Mouse (Mus musculus) urinary bladder, postnatal 14 days (tissue): Measurements from ENCODE around the gene Cep131.

Experiments used
- DNase-seq: peaks from one replicate; pipeline ENCODE4 v3.0.0; 2021; ENCODE audit warnings: low spot score

The Cep131 gene

DNA sequence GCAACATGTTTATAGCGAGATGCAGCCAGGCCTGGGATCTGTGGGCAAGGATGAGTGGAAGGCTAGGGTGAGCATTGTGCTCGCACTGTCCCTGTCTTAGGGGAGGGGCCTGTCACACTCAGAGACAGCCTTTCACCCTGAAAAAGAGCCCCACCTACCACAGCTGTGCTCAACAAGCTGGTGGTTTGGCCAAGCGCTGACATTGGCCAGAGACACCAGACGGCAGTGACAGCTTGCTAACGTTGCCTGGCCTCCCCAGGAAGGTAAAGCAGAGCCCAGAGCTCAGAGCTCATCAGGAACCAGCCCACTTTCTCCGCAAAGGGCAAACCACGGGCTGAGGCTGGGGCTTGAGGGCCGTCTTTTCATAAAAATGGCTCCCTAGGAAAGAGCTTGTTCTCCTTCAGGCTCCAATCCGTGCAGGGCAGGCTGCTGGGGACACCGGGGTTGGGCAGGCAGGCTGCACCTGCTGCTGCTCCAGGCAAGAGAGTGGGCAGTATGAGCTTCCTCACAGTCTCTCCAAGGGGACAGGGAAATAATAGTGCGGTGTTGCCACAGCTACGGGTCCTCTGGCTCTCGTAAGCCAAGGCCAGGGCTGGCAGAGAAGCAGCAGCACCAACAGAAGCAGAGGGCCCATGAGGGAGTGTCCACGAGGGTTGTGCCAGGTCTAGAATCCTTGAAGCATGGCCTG is 35.4 kb downstream of the Cep131 start:
- DNase-seq = no peak

DNA sequence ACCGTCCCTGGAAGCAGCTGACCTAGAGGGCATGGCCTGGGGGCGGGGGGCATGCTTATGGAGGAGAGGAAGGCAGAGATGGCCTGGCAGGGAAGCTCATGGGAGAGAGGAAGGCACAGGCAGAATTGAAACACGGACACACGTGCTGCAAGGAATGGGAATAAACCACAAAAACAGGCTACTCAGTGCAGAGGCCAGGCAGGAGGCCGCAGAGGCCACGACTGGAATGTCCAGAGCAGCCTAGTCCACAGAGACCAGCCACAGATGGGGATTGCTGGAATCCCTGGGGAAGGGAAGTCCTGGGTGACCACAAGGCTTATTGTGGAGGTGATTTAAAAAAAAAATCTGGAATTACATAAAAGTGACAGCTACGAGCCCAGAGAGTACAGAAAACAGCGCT is 37.6 kb downstream of the Cep131 start:
- DNase-seq = no peak

GRCm38 (mm10) chr11:120048252-120048556 is 38.4 kb downstream of the Cep131 start:
- no peak for DNase-seq

GRCm38 (mm10) chr11:120047531-120048251 is 38.9 kb downstream of the Cep131 start:
- no peak for DNase-seq

GRCm38 (mm10) chr11:120046553-120047191 is 40.0 kb downstream of the Cep131 start, which contains the start of gene Aatk:
Gene Aatk, minus strand, starts transcription at chr11:120047167.
- no peak for DNase-seq

GRCm38 (mm10) chr11:120045839-120046552 is 40.6 kb downstream of the Cep131 start:
- DNase-seq = no peak

DNA sequence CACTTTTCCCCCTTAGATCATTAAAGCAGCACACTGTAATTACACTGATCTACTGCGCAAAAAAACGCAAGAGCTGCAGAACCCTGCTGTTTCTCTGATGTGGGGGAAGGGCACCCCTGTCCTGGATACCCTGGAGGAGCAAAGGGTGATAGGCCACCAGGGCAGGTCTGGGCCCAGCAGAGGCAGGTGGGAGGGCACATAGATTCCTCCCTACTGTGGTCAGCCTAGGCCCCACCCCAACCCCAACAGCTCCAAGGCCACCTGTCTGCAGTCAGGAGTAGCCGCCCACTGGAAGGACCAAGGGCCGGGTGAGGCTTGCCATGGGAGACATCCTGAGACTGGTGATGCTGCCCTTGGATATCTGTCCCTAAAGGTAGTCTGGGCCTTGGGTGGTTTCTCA is 41.3 kb downstream of the Cep131 start:
- DNase-seq = no peak

DNA sequence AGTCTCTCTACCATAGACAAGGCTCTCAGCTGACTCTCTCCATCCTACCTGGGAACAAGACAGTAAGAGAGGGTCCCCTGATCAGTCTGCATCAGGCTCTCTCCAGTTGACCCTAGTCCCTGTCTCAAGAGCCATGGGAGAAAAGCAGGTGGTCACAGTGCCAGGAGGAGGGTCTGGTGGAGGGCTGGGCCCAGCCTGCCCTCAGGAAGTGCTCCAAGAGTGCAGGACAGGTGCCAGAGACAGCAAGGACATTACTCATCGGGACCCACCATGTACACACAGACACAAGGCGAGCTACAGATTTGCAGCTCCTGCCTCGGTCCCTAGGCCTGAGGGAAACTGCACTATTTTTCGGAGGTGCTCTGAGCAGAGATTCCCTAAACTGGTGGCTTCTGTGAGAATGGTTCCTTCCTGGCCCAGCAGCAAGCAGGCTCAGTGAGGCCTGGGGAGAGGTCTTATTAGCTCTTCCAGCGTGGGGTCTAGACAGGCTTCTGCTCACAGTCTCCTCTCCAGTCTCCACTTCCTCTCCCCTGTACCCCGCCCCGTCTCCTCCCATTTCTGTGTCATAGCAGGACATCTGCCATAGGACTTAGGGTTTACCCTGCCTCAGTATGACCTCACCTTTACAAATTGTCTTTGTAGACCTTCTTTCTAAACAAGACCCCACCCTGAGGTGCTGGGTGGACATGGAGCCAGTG is 44.3 kb downstream of the Cep131 start:
- no peak for DNase-seq

DNA sequence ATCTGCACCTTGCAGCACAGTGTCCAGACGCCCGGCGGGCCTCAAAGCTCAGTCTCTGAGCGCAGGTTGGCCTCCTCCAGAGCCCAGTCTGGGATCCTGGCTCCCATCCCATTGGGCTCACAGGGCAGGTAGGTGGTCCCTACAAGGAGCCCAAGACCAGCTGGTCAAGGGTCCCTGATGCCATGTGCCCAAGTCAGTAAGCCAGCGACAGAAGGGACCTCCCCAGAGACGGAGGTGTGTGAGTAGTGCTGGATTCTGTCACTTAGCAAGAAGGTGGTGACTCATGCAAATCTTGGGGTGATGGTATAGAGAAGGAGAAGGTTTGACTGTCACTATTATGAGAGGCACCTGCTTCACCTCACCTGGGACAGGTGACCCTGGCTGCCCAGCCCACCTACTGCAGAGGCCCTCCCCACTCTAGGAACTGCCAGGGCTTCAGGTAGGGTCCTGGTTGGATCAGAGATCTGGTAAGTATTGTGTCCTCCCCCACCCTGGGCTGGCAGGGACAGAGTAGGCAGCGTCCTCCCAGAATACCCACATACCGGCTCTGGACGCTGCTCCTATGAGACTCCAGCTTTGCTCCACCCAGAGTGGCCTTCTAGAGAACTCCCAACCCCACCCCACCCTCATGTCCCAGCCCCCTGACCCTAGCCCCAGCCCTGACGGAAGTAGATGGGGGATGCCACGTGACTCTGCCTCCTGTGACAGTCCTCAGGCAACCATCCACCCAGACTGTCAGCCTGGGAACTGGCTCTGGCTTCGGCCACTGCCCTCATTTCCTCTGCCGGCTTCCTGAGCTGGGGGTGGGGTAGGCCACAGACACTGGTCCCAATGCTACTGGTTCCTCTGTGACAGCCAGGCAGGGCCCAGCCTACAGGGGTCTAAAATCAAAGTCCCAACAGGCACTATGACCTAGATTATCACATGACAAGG is 45.2 kb downstream of the Cep131 start:
- no peak for DNase-seq

GRCm38 (mm10) chr11:120040440-120040839 is 46.2 kb downstream of the Cep131 start:
- no peak for DNase-seq

- DNase-seq = no peak
These were observed 47.0 kb downstream of the Cep131 start for GRCm38 (mm10) chr11:120039581-120039980.

GRCm38 (mm10) chr11:120034762-120035161 is 51.9 kb downstream of the Cep131 start:
- no peak for DNase-seq

DNA sequence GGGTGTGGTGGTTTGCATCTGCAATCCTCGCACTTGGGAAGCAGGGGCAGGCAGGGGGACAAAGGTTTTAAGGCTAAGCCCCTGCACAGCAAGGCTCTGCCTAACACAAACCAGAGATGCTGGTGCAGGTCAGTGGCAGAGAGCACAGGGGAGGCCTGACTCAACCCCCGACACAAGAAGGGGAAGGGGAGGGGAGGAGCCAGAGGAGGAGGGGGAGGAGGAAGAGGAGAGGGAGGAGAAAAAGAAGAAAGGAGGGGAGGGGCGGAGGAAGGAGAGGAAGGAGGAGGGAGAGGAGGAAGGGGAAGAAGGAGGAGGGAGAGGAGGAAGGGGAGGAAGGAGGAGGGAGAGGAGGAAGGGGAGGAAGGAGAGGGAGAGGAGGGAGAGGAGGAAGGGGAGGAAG is 52.3 kb downstream of the Cep131 start:
- no peak for DNase-seq

DNA sequence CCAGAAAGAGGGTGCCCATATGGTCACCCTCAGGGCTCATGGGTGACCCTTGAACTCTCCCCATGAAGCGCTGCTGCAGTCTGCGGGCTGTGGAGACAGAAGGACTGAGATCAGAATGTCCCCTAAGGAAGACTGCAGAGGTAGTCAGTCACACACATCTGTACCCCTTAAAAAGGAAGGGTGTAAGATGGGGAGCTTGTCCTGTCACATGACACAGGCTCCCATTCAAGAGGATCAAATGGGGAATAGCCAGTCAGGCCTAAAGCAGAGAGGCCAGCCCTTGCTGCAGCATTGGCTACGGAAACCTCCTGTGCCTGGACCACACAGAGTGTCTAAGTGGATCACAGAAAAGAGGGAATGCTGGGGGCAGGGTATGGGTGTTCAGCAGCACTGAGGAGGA is 53.2 kb downstream of the Cep131 start:
- no peak for DNase-seq

DNA sequence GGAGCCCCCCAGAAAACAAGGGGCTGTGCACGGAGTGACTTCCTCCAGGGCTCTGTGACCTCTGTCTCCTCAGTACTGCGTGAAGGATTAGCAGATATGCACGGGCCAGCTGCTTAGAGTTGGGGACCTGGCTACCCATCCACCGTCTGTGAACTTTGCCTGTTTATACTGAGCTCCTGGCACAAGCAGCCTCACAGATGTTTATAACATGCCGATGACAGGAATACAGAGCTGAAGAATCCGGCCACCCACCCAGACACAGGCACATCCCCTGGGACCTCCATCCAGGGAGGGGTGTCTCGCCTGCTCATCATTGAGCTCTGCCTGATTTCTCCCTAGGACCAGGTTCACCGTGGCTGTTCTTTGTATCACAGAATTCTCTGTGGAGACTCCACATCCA is 54.6 kb downstream of the Cep131 start:
- DNase-seq = no peak

GRCm38 (mm10) chr11:120030145-120030901 is 56.3 kb downstream of the Cep131 start:
- DNase-seq = peak; percentile 40

DNA sequence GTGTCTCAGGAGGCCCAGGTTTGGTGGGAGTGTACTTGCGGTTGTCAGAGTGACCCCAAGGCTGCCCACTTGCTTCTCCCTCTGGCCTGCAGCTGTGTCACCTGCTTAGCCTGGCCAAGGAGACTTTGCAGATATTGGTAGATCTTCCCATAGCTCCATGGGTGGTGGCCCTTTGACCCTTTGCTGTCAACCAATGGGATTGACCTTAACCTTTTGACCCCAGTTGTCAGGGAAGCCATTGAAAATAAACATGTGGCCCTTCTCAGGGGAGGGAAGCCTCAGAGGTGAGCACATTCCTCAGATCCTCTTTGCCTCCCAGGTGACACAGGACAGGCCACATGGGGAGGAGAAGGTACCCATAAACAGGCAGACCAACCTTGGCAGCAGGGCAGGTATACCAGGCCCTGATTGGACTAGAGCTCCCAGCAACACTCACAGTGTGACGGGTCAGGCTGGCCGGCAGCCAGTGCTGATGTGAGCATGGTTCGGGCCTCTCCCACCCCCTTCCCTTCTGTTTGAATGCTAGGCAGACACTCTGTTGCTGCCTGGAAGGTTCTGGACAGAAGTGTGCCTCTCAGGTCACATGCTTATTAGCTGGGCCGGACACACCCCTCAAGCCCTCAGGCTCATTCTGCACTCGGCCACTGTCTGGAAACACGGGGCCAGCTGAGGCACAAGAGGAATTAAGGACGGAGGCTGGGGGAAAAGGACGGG is 57.0 kb downstream of the Cep131 start:
- no peak for DNase-seq

DNA sequence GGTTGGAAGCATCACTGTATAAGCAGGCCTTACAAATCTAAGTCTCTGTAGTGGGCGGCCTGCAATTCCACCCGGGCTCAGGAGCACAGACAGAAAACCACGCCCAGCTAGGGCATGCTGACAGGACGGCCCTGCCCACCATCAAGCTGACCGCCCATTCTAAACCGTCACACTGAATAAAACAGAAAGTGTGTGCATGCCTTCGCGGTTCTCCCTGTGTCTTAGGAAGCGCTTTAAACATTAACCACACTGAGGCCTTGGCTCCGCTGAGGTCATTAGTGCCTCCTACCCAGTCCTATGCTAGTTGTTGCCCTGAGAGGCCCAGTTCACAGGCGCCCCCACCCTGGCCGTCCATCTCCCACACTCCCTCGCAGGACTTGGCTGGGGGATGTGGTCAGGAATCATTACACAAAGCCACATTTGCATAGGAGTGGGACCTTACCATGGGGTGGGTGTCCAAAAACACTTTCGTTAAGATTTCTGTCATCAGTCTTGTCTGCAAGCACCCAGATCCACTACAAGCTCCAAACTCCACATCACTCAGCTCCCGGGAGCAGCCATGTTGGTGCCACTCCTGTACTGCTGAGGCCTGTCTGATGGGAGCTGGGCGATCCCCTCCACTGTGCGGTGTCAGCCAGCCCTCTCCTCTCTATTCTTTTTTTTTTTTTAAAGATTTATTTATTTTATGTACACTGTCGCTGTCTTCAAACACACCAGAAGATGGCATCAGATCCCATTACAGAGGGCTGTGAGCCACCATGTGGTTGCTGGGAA is 58.1 kb downstream of the Cep131 start:
- no peak for DNase-seq

GRCm38 (mm10) chr11:120026941-120027340 is 59.7 kb downstream of the Cep131 start:
- DNase-seq = no peak
